Mouse (Mus musculus) v-Abl transformed pro-B cells (cell line): ENCODE results near the gene Per2.

Experiments
- in situ Hi-C, 2 experiments: fragments of 400-800 bp; cut with MboI; formaldehyde crosslinking; loops; one replicate each; pipeline ENCODE4 v1.15.1; 2025; ENCODE audit not compliant: unreplicated experiment in 2 of 2

The Per2 gene

GRCm38 (mm10) chr1:91411631-91412285 is 47.4 kb downstream of the Per2 start:
- in situ Hi-C loops = loop anchor here in 1 of 2 experiments (10.0 kb wide), 1 partner anchor 167 kb away; no protein-coding TSS in a partner anchor

GRCm38 (mm10) chr1:91407819-91408218 is 51.3 kb downstream of the Per2 start:
- in situ Hi-C loops = no loop called here

DNA sequence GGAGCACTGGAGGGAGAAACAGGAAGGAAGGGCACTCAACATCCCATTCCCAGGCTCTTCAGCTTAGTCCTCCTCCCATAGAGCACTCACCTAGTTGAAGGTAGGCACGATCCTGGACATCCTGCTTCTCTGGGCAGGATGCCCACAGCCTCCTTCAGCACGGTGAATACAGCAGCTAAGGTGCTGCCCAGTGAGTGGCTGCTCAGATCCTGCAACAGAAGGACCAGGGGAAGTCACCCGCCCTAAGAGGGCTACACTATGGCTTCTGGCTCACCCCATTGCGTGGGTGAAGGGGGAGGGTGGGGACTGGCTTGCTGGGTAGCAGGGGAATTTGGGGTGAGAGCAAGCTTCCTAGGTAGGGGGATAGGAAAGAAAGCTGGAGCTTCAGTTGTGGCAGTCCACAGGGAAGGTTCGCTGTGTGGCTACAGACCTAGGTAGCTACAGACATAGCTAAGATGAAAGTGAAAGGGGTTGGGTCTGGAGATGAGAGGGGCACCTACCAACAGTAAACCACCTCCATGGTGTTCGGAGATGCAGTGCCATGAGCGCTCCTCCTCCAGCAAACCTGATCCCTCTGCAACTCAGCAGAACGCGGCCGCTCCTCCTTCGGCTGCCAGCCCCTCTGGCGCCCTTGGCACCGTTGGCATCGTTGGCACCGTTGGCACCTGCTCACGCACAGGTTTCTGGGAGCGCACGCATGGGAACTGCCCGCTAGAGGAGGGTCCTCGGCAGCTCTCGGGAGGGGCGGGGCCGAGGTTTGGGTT is 53.5 kb downstream of the Per2 start:
- in situ Hi-C loops = no loop called here

GRCm38 (mm10) chr1:91404976-91405375 is 54.1 kb downstream of the Per2 start:
- in situ Hi-C loops = no loop called here

GRCm38 (mm10) chr1:91398260-91399062 is 60.7 kb downstream of the Per2 start, which contains the start of gene Ilkap:
Gene Ilkap, minus strand, starts transcription at chr1:91398815.
- in situ Hi-C loops = no loop called here

DNA sequence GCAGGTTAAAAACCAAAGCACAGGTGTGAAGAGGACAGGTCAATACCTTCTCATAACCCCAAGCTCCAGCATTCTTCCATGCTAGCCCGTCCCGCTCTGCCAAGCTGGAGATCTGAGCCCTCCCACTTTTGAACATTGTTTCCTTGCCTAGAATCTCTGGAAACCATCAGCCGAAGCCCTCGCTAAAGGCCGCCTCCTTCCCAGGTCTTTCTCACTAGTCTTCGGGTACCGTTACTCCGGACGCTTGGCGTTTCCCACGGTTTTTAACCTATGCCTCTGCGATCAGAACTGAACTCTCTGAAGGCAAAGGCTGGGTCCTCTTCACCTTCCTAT is 61.2 kb downstream of the Per2 start:
- in situ Hi-C loops = no loop called here

DNA sequence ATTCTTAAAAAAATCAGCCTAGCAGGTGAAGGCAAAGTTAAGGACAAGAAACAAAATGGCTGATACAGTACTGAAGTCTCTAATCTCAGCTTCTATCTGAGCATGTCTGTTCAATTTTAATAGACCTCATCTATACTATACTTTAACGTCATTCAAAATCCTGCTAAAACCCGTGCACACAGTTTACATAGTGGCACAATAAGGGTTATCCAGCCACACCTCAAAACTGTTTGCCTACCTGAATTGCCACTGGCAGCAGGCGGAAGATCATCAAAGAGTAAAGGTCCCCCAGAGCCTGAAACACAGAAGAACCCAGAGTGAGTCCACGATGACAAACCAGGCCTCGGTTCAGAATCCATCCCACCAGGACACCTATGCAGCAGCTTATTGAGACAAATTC is 68.8 kb downstream of the Per2 start:
- in situ Hi-C loops = no loop called here

GRCm38 (mm10) chr1:91381091-91381471 is 78.0 kb downstream of the Per2 start:
- in situ Hi-C loops = no loop called here

GRCm38 (mm10) chr1:91380453-91381090 is 78.6 kb downstream of the Per2 start:
- in situ Hi-C loops = no loop called here

DNA sequence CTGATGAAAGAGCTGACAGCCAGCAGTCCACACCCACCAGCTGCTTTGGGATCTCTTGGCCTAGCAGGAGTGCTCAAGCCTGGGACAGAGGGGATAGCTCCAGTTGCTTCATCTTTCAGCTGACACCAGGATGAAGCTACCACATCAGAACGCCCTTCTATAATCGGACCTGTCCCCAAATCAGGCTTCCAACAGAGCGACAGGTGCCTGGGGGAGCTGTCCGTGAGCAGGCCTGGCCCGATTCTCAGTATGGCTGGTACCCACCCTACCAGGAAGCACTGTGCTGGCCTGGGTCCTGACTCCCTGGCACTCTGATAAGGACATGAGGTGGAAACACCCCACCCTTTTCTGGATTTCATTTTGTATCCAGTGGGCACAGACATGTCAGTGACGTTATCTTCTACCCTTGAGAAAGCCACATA is 85.7 kb downstream of the Per2 start:
- in situ Hi-C loops = loop anchor here in 1 of 2 experiments (25.0 kb wide), 1 partner anchor 411 kb away; the partner anchor contains the start of genes Prlh and Rab17

GRCm38 (mm10) chr1:91370055-91370454 is 89.1 kb downstream of the Per2 start:
- in situ Hi-C loops = loop anchor here in 1 of 2 experiments (25.0 kb wide), 1 partner anchor 408 kb away; the partner anchor contains the start of genes Prlh and Rab17

GRCm38 (mm10) chr1:91369408-91369807 is 89.7 kb downstream of the Per2 start:
- in situ Hi-C loops = loop anchor here (10.0 to 25.0 kb wide), 2 partner anchors 115 to 407 kb away; partner anchors contain the start of genes Prlh (in 1 of the 2) and Rab17 (in 1 of the 2)

DNA sequence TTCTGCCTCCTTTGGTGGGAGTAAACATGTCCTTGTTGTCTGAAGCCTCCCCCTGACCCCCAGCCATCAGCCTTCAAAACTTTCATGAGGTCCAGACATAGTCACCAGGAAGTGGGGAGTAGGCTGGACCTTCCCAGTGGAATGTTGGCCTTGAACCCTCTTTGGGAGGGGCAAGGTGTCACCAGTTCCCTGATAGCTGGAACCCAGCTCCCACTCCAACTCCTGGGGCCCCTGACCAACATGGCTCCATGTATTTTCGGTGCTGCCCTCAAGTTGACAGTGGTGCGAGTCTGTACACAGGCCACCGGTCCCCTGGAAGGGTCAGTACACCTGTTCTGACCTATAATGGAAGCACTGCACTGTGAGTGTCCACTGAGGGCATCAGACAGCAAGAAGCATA is 91.8 kb downstream of the Per2 start:
- in situ Hi-C loops = loop anchor here (10.0 to 25.0 kb wide), 2 partner anchors 118 to 405 kb away; partner anchors contain the start of genes Prlh (in 1 of the 2) and Rab17 (in 1 of the 2)

- in situ Hi-C loops = loop anchor here (10.0 to 25.0 kb wide), 2 partner anchors 118 to 404 kb away; partner anchors contain the start of genes Prlh (in 1 of the 2) and Rab17 (in 1 of the 2)
Measured at GRCm38 (mm10) chr1:91366215-91367108, 92.7 kb downstream of the Per2 start, which contains the start of gene Erfe. Gene Erfe, plus strand, starts transcription at chr1:91366430.
